Mouse (Mus musculus) ES-E14 (cell line): ENCODE results near the gene Mpst.

ENCODE experiments used
- CHD2 ChIP-seq: IDR thresholded peaks from 2 replicates; pipeline ENCODE4 v1.6.1; 2014; ENCODE audit warnings: mild to moderate bottlenecking, low read depth, low read length, inconsistent platforms
- HCFC1 ChIP-seq: IDR thresholded peaks from 2 replicates; pipeline ENCODE4 v1.6.1; 2012; ENCODE audit warnings: low read length, inconsistent platforms, borderline replicate concordance; ENCODE audit not compliant: insufficient read depth
- MAFK ChIP-seq: IDR thresholded peaks from 2 replicates; pipeline ENCODE4 v1.6.1; 2014; ENCODE audit warnings: mild to moderate bottlenecking, low read depth, low read length, inconsistent platforms; ENCODE audit not compliant: insufficient read depth
- ZC3H11A ChIP-seq: IDR thresholded peaks from 2 replicates; pipeline ENCODE4 v1.6.1; 2012; ENCODE audit warnings: low read depth, mild to moderate bottlenecking, inconsistent platforms, low read length, borderline replicate concordance
- ZNF384 ChIP-seq: IDR thresholded peaks from 2 replicates; pipeline ENCODE4 v1.6.1; 2012; ENCODE audit warnings: low read depth, low read length, inconsistent platforms

DNA sequence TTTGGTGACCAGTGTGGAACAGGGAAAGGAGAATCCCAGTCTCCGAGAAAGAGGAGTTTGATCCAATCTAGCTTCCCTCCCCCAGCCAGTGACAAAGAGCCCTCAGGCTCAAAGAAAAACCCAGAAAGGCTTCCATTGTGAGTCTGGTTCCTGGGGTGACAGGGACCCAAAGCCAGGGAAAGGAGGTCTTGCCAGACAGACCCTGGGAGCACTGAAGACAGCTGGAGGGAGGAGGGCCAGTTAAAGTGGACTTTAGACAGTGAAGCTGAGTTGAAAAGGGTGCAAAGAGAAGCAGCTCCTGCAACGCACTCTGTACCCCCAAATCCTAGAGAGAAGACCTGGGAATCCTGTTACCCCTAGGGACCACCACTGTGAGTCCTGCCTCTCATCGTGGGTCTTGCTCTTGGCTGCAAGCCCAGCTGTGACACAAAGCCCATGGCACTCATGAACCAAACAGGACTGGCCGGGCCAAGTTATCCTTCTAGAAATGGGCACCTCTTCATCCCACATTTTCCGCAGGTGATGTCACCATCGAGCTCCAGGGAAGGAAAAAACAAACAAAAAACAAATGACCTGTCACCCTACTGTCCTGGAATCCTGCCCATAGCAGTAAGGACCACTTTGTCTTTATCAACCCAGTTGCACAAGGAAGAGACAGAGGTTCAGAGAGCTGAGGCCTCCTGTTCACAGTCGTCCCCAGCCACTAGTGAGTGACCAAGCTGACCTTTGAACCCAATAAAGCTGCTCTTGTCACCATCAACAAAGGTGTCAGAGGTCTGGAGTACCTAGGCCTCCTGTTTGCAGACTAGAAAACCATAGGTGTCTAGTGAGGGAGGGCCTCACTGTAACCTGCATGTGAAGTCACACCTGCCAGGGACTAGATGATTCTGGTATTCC lies 21.7 kb upstream of the Mpst start:
- TF ChIP-seq HCFC1, result no peak
- TF ChIP-seq ZNF384, result no peak
- TF ChIP-seq MAFK, result no peak
- no peak for TF ChIP-seq ZC3H11A
- no peak for TF ChIP-seq CHD2
